23 mouse cellular contexts compared by ENCODE assay signal in the genomic region with DNA sequence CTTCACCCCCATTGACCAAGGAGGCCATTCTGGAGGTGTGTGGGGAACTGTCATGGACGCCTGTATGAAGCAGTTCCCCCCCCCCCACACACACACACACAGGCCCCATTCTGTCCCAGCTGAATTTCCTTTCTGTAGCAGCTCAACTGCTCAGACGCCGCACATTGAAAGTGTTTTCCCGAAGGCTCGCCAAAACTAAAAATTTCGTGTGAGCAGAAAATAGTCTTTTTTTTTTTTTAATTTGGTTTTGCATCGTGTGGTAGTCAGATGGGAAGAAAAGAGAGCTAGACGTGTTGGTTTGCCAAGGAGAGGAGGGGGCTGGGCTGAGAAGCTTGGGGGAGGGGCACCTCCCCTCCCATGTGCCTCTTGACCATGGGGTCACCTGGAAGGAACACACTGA. TPM values are rescaled to one million over a fixed set of nuclear protein-coding genes. Genes with fewer than 3 reads are reported as not detected.
"Had no signal": no experiment of that assay in that cellular context is flagged by ENCODE, and none has a peak within 500 bp of the region (broad histone marks: within the 10 kb centered on the region; RNA-seq: fewer than 3 reads in every experiment).

No protein-coding gene starts in this region.

- ATAC-seq: liver, embryonic 12.5 days; midbrain, embryonic 13.5 days; midbrain, embryonic 16.5 days had no signal

- H3K9me3 ChIP-seq: limb, embryonic 12.5 days; limb, embryonic 15.5 days; liver, embryonic 12.5 days; liver, embryonic 15.5 days; lung, embryonic 15.5 days; megakaryocyte, embryonic 14.5 days; midbrain, embryonic 10.5 days; midbrain, embryonic 13.5 days; neural tube, embryonic 13.5 days had no signal

- H3K36me3 ChIP-seq: limb, embryonic 12.5 days; limb, embryonic 15.5 days; liver, embryonic 12.5 days; liver, embryonic 15.5 days; lung, embryonic 15.5 days; midbrain, embryonic 10.5 days; midbrain, embryonic 13.5 days; neural tube, embryonic 13.5 days had no signal

- H3K27ac ChIP-seq: limb, embryonic 12.5 days; limb, embryonic 15.5 days; liver, embryonic 12.5 days; liver, embryonic 15.5 days; lung, embryonic 15.5 days; midbrain, embryonic 10.5 days; midbrain, embryonic 13.5 days; neural tube, embryonic 13.5 days; stomach, postnatal 0 days had no signal

- H3K4me1 ChIP-seq: liver, embryonic 12.5 days; liver, embryonic 15.5 days; megakaryocyte, embryonic 14.5 days had no signal

- DNase-seq: kidney, adult 11 months; kidney, adult 9 months; kidney, postnatal 14 days; kidney, postnatal 4 days; layer of hippocampus, postnatal 36 days; left cerebral cortex, postnatal 4 days; lung, adult 18-20 months; lung, postnatal 10 days; lung, postnatal 36 days; retina, postnatal 1 day; thymus, postnatal 25 days had no signal

- H3K27me3 ChIP-seq: limb, embryonic 15.5 days; liver, embryonic 12.5 days; liver, embryonic 15.5 days; midbrain, embryonic 13.5 days; neural tube, embryonic 13.5 days had no signal

- H3K4me3 ChIP-seq: limb, embryonic 12.5 days; limb, embryonic 15.5 days; liver, embryonic 12.5 days; liver, embryonic 15.5 days; lung, embryonic 15.5 days; megakaryocyte, embryonic 14.5 days; midbrain, embryonic 10.5 days; midbrain, embryonic 13.5 days; myocyte; neural tube, embryonic 13.5 days had no signal

- H3K9ac ChIP-seq: limb, embryonic 12.5 days; limb, embryonic 15.5 days; liver, embryonic 12.5 days; liver, embryonic 15.5 days; lung, embryonic 15.5 days; midbrain, embryonic 13.5 days; neural tube, embryonic 13.5 days had no signal

- H3K4me2 ChIP-seq: limb, embryonic 12.5 days; limb, embryonic 15.5 days; liver, embryonic 12.5 days; liver, embryonic 15.5 days; lung, embryonic 15.5 days; midbrain, embryonic 13.5 days; neural tube, embryonic 13.5 days had no signal

RNA-seq across cellular contexts. Expression of a gene that starts 23.5 kb away (rescaled TPM):
- polyA plus RNA-seq: myocyte had no signal
